Mouse (Mus musculus) MEL-GATA-1-ER (cell line): ENCODE results near the gene Sumf1.

Experiments used
- DNase-seq: peaks from one replicate; pipeline ENCODE4 v3.0.0-alpha.2; 2012; ENCODE audit warnings: low read depth; ENCODE audit errors: extremely low read depth

Gene Sumf1

GRCm38 (mm10) chr6:108206914-108207566 is 21.7 kb upstream of the Sumf1 start:
- peak; percentile 22 for DNase-seq

GRCm38 (mm10) chr6:108206145-108206544 is 20.8 kb upstream of the Sumf1 start:
- no peak for DNase-seq

- DNase-seq, result no peak
Observed at GRCm38 (mm10) chr6:108204322-108204721, 18.9 kb upstream of the Sumf1 start.

- DNase-seq, result no peak
Observed at GRCm38 (mm10) chr6:108198286-108198685, 12.9 kb upstream of the Sumf1 start.

- peak; percentile 74 for DNase-seq
Observed at GRCm38 (mm10) chr6:108197117-108197516, 11.7 kb upstream of the Sumf1 start.

- no peak for DNase-seq
Observed at GRCm38 (mm10) chr6:108196665-108197064, 11.3 kb upstream of the Sumf1 start.

GRCm38 (mm10) chr6:108192632-108193031 is 7.2 kb upstream of the Sumf1 start:
- no peak for DNase-seq

- DNase-seq, result no peak
Observed at GRCm38 (mm10) chr6:108190690-108191089, 5.3 kb upstream of the Sumf1 start.

GRCm38 (mm10) chr6:108185685-108186009 is 265 bp upstream of the Sumf1 start:
- DNase-seq, result no peak

- no peak for DNase-seq
Observed at GRCm38 (mm10) chr6:108179087-108179486, 6.3 kb downstream of the Sumf1 start.

GRCm38 (mm10) chr6:108174181-108174580 is 11.2 kb downstream of the Sumf1 start:
- DNase-seq, result no peak

GRCm38 (mm10) chr6:108172219-108172618 is 13.2 kb downstream of the Sumf1 start:
- no peak for DNase-seq

- DNase-seq, result no peak
Observed at GRCm38 (mm10) chr6:108169466-108169865, 15.9 kb downstream of the Sumf1 start.

- DNase-seq, result peak; percentile 39
Observed at GRCm38 (mm10) chr6:108168723-108169122, 16.7 kb downstream of the Sumf1 start.

GRCm38 (mm10) chr6:108167946-108168680 is 17.3 kb downstream of the Sumf1 start:
- DNase-seq, result no peak

GRCm38 (mm10) chr6:108165598-108165997 is 19.8 kb downstream of the Sumf1 start:
- no peak for DNase-seq

GRCm38 (mm10) chr6:108164935-108165334 is 20.4 kb downstream of the Sumf1 start:
- no peak for DNase-seq

GRCm38 (mm10) chr6:108160608-108161007 is 24.8 kb downstream of the Sumf1 start:
- DNase-seq, result no peak

- DNase-seq, result no peak
Observed at GRCm38 (mm10) chr6:108156881-108157280, 28.5 kb downstream of the Sumf1 start.

GRCm38 (mm10) chr6:108154243-108154642 is 31.1 kb downstream of the Sumf1 start:
- no peak for DNase-seq

GRCm38 (mm10) chr6:108152661-108153269 is 32.6 kb downstream of the Sumf1 start:
- DNase-seq, result no peak

- no peak for DNase-seq
Observed at GRCm38 (mm10) chr6:108152081-108152480, 33.3 kb downstream of the Sumf1 start.

- DNase-seq, result no peak
Observed at GRCm38 (mm10) chr6:108149235-108149634, 36.1 kb downstream of the Sumf1 start.
